Mouse (Mus musculus) spleen, adult 2 months (tissue): ENCODE measurements around the gene Sema5a.

Experiments used
- CTCF ChIP-seq: fragments of 200-500 bp; IDR thresholded peaks from 2 replicates; pipeline ENCODE4 v1.5.1; 2011; ENCODE audit warnings: mild to moderate bottlenecking, inconsistent platforms; ENCODE audit not compliant: insufficient read depth, insufficient read length, insufficient replicate concordance; ENCODE audit errors: extremely low read depth
- POLR2A ChIP-seq: fragments of 200-500 bp; IDR thresholded peaks from 2 replicates; pipeline ENCODE4 v1.6.1; 2011; ENCODE audit warnings: low read depth, low read length, inconsistent platforms

- TF ChIP-seq POLR2A: no peak
- no peak for TF ChIP-seq CTCF
Observed at GRCm38 (mm10) chr15:32240159-32240558, 4.5 kb upstream of the Sema5a start.
